Mouse (Mus musculus): Measurements from ENCODE around the gene Tmem183a.

Gene Tmem183a

GRCm38 (mm10) chr1:134344005-134344950, 17.5 kb downstream of the Tmem183a start:
- peak; percentile 72 to 82 for DNase-seq (ENCODE audit: low spot score in 2 of 2)

- no peak for DNase-seq (ENCODE audit: low spot score in 2 of 2)
Measured at GRCm38 (mm10) chr1:134343567-134343966, 18.2 kb downstream of the Tmem183a start.

GRCm38 (mm10) chr1:134342781-134343310, 18.9 kb downstream of the Tmem183a start:
- no peak for DNase-seq (ENCODE audit: low spot score in 2 of 2)

GRCm38 (mm10) chr1:134342278-134342664, 19.5 kb downstream of the Tmem183a start:
- no peak for DNase-seq (ENCODE audit: low spot score in 2 of 2)

GRCm38 (mm10) chr1:134341641-134342277, 20.0 kb downstream of the Tmem183a start:
- DNase-seq (ENCODE audit: low spot score in 2 of 2): no peak

- DNase-seq (ENCODE audit: low spot score in 2 of 2): no peak
Measured at GRCm38 (mm10) chr1:134339757-134340619, 21.8 kb downstream of the Tmem183a start.

GRCm38 (mm10) chr1:134339162-134339561, 22.6 kb downstream of the Tmem183a start:
- DNase-seq (ENCODE audit: low spot score in 2 of 2): no peak

GRCm38 (mm10) chr1:134336958-134337710, 24.6 kb downstream of the Tmem183a start:
- no peak for DNase-seq (ENCODE audit: low spot score in 2 of 2)

GRCm38 (mm10) chr1:134335924-134336810, 25.6 kb downstream of the Tmem183a start:
- no peak for DNase-seq (ENCODE audit: low spot score in 2 of 2)

GRCm38 (mm10) chr1:134335211-134335923, 26.4 kb downstream of the Tmem183a start:
- peak; percentile 65 to 76 for DNase-seq (ENCODE audit: low spot score in 2 of 2)

GRCm38 (mm10) chr1:134334111-134334827, 27.5 kb downstream of the Tmem183a start:
- no peak for DNase-seq (ENCODE audit: low spot score in 2 of 2)

GRCm38 (mm10) chr1:134333371-134334110, 28.2 kb downstream of the Tmem183a start:
- DNase-seq (ENCODE audit: low spot score in 2 of 2): no peak

GRCm38 (mm10) chr1:134332770-134333271, 29.0 kb downstream of the Tmem183a start, which contains the start of gene Ppfia4:
Gene Ppfia4 (minus strand): TSS chr1:134332928.
- DNase-seq (ENCODE audit: low spot score in 2 of 2): peak; percentile 77 to 79

GRCm38 (mm10) chr1:134331879-134332635, 29.7 kb downstream of the Tmem183a start:
- DNase-seq (ENCODE audit: low spot score in 2 of 2): peak; percentile 83 to 90

- no peak for DNase-seq (ENCODE audit: low spot score in 2 of 2)
Measured at GRCm38 (mm10) chr1:134326841-134327346, 34.9 kb downstream of the Tmem183a start.

- DNase-seq (ENCODE audit: low spot score in 2 of 2): no peak
Measured at GRCm38 (mm10) chr1:134322591-134322990, 39.2 kb downstream of the Tmem183a start.
